Mouse (Mus musculus) C2C12 (cell line): ENCODE data around the gene Gm14305.
"Not testable (repeated sequence)": the region's sequence is repeated elsewhere in the genome, so short reads cannot be mapped to it uniquely, and the experiment has no call there.

Experiments used
- CTCF ChIP-seq: IDR thresholded peaks from one replicate; pipeline ENCODE4 v1.5.1; 2011; ENCODE audit not compliant: control insufficient read depth, insufficient read depth, insufficient read length
- FOSL1 ChIP-seq: IDR thresholded peaks from one replicate; pipeline ENCODE4 v1.8.0; 2011; ENCODE audit warnings: mild to moderate bottlenecking, low read length; ENCODE audit not compliant: poor library complexity, insufficient read depth, severe bottlenecking
- MAX ChIP-seq: IDR thresholded peaks from one replicate; pipeline ENCODE4 v1.6.1; 2011; ENCODE audit warnings: mild to moderate bottlenecking, control low read depth
- USF1 ChIP-seq: IDR thresholded peaks from one replicate; pipeline ENCODE4 v1.6.1; 2011; ENCODE audit warnings: low read depth, mild to moderate bottlenecking, control low read depth, moderate library complexity

GRCm38 (mm10) chr2:176708051-176708450 is at the start of gene Gm14305:
- TF ChIP-seq CTCF, MAX, USF1, FOSL1: not testable (repeated sequence)
